Mouse (Mus musculus) layer of hippocampus, postnatal 25 days (tissue): ENCODE results near the gene Syn3. TPM values are rescaled to one million over a fixed set of nuclear protein-coding genes. Genes with fewer than 3 reads are reported as not detected.
"Not testable (repeated sequence)": the region's sequence is repeated elsewhere in the genome, so short reads cannot be mapped to it uniquely, and the experiment has no call there.

Experiments
- DNase-seq, 2 experiments: peaks; one replicate each; pipeline ENCODE4 v3.0.0; 2022; ENCODE audit warnings: mixed read lengths in 2 of 2, low spot score in 1 of 2; ENCODE audit errors: extremely low spot score in 1 of 2
- total RNA-seq, 2 experiments: library from RNA; stranded (reverse); gene quantifications; 2 replicates each; pipeline ENCODE4 v1.2.3; 2021

Gene Syn3
- 10 to 100 TPM; 19.5 to 23.8 TPM for total RNA-seq

GRCm38 (mm10) chr10:86498673-86499391 is at the start of gene Syn3:
Gene Syn3 (minus strand): TSS chr10:86498896.
- peak; percentile 82 to 90 for DNase-seq

- not testable (repeated sequence) for DNase-seq
Measured at GRCm38 (mm10) chr10:86526357-86526874, 27.7 kb upstream of the Syn3 start.

DNA sequence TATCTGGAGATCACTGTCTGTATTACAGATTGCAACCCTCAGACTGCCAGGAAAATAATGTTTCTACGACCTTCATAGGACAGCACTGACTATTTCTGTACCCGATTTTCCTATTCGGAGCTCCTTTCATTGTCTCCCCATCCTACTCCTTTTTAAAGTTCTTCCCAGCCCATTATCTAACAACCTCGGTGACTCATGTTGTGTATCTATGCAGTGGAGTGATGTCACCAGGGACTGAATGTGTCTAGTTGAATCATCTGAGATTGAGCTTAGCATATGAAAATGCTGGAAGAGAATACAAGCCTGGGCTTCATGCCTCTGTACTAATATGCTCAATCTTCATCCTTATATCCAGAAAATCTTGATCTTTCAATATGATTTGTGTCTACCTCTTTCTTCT is 15.1 kb upstream of the Syn3 start:
- no peak for DNase-seq

DNA sequence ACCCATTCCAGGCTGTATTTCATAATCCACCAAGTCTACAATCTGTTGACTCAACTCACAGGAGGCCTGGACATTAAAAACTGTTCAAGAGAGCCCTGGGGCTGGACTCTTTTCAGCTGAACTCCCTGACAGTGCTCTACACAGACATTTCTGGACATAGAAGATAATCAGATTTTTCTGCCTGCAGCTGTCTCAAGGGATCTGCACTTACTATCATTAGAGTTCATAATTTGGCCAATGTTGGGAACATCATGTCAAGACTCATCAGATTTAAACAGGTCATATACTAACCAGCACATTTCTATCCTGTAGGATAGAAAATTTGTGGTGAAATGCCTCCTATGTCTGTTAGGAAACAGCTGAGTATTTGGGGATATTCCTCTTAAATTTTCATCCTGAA is 12.2 kb upstream of the Syn3 start:
- DNase-seq: no peak

DNA sequence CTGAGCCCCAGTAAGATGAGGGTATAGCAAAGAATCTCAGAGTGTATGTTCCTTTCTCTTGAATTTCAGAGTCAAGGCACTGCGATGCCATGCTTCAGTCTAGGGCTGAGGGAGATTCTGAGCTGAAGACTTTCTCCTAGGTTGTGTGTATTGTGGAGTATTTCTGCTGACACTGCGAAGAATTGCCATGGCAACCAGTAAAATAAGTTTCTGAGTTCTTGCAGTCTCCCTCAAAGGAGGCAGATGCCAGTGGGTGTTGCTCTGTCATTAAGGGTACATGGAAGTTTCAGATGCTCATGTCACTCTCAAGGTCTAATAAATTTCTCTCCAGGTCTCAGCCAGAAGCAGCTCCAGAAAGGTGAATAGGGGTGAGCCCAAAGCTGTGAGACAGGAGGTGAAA is 3.4 kb upstream of the Syn3 start:
- DNase-seq: no peak

- peak; percentile 30 to 35 for DNase-seq
Measured at GRCm38 (mm10) chr10:86498051-86498672, 534 bp downstream of the Syn3 start.

- DNase-seq: no peak
Measured at GRCm38 (mm10) chr10:86495851-86496250, 2.8 kb downstream of the Syn3 start.

- DNase-seq: no peak
Measured at GRCm38 (mm10) chr10:86493140-86493539, 5.6 kb downstream of the Syn3 start.

DNA sequence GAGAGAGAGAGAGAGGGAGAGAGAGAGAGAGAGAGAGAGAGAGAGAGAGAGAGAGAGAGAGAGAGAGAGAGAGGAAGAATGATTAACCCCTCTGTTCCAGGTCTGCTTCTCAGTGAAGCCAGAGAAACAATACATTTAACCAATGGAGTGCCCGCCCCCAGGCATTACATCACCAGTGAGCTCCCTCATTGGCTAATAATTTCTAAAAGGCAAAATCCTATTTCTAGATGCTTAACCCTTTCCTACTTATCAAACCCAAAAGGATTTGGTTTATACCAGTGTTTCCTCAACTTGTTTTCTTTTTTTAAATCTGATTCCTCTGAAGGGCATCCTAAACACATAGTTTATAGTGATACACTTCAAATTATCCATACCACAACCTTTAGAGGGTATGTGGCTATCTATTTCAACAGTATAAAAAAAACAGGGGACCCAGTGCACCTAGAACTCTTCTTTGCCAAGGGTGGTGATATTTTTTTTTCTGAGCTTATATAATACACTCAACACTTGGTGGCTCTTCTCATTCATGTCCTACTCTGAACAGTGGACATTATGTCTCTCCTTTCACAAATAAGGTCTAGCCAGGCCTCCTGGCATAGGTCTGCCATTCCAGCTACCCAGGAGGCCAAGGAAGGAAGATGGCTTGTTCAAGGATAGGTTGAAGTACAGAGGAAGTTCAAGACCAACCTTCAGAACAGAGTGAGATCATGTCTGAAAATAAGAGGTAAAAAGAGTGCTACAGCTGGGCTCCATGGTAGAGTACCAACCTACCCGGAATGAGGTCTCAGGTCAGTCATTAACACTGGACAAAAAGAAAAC is 6.4 kb downstream of the Syn3 start:
- DNase-seq: no peak

GRCm38 (mm10) chr10:86491316-86492088 is 7.2 kb downstream of the Syn3 start:
- no peak for DNase-seq

- no peak for DNase-seq
Measured at GRCm38 (mm10) chr10:86488544-86488943, 10.2 kb downstream of the Syn3 start.

DNA sequence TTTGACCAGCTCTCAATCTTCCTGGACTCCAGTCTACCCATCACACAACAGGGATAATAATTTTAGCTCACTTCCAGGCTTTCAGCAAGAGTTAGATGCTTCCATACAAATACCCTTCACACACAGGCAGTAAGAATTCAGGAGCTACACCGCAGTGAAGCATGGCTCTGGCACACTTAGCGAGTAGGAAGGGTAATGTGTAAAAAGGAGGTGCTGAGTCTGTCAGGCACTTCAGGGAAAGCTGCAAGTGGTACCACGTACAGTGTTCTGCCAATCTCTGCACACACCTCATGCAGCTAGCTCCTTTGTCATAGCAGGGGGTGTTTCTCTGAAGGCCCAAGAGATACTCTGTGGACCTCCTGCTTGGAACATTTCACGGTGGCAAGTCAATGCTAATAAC is 12.7 kb downstream of the Syn3 start:
- no peak for DNase-seq

DNA sequence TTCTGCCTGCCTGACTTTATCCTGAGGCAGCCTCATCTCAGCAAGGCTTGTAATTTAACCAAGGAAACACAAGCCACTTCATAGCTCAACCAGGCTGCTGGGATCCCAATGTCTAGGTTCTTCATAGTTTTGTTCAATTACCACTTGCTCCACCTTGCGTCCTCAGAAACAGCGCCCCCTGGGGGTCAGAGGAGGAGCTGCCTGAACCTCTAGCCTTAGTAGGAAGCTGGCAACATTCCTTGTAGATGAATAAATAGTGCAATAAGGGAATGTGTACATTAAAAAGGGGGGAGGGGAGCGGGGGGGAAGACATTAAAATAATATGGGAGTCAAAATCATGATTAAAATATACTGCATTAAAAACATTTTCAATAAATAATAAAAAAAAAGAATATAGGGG is 14.7 kb downstream of the Syn3 start:
- DNase-seq: no peak

DNA sequence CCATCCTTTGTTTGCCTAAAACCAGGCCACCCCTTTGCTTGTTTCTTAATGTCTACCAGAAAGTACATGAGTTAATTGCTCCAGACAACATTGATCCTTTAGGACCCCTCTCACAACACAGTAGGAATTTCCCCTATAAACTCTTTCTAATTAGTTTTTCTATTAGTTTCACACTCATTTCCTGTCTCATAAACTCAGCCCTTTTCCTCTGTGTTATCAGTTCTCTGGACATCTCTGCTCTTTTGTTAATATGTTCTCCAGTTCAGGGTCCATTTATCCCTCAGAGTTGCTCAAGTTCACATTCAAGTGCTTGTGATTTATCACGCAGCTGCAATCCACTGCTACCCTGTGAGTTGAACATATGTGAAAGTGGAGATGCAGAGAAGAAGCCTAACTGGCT is 16.2 kb downstream of the Syn3 start:
- DNase-seq: no peak

DNA sequence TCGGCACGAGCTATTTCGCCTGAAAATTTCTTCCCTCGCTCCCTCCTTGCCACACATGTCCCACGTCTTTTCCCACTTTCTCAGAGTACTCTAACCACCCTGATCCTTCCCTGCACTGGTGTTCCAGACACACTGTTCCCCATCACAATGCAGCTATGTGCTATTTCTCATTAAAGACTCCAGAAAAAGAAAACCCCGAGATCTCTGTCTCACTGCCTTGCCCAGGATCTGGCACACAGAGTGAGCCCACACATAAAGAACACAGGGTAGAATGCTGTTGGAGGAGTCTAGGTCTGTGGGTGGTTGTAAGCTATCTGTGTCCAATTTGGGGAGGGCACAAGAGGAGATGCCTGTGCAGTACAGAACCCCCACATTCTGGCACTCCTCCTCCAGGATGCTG is 18.0 kb downstream of the Syn3 start:
- no peak for DNase-seq

GRCm38 (mm10) chr10:86479718-86480121 is 19.0 kb downstream of the Syn3 start:
- no peak for DNase-seq

- DNase-seq: no peak
Measured at GRCm38 (mm10) chr10:86476720-86477119, 22.0 kb downstream of the Syn3 start.

DNA sequence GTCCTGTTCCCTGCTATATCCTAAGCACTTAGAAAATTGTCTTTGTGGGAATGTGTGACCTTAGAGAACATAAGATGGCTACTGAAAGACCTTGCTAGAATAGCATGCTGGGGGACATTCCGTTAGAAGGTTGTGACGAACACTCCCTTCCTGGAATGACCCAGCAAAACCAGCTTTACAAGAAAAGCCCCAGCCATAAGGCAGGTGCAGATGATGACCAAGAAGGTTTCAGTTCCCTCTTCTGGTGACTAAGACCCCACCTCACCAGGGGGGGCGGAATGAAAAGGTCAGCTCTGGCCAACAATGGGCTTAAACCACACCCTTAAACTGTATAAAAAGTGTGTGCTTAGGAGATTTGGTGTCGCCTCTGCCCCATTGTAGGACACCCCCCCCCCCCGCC is 23.4 kb downstream of the Syn3 start:
- DNase-seq: no peak

DNA sequence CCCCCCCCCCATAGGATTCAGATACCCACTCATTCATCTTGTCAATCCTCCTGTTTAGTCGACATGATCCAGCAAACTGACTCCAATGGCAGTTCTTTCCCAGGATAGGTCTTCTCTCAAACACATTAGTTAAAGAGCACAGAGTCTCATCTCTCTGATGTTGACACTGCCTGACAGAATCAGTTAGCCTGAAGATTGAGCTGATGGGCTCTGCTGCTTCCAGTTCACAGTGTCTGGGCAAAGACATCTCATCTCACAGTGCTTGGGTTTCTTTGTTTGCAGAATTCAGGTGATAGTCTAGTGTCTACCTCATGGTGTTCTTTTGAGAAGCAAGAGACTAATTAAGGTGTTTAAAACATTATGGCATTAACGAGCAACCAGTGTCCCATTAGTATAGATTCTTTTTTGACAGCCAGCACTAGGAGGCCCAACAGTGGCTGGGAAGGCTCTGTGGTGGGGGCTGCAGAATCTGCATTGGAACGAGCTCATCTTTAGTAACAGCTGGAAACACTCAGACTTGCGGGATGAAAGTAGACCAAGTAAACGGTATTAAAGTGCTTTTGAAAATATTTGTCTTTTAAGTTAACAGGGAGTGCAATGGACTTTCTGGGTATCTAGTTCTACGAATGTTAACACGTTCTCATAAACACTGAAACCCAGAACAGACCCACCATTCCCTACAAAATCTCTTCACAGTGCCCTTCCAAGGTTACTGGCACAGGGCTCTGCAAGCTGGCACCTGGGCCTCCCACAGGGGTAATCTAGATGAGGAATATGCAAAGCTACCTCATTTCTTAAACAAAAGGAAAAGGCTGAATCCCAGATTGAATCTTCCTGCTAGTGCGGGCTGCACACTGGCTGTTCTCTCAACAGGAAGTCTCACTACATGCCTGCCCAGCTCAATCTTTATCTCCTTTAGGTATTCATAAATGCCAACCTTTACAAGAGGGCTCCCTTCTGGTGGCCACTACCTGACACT is 24.2 kb downstream of the Syn3 start:
- DNase-seq: no peak
